Mouse (Mus musculus) lung, postnatal 14 days (tissue): ENCODE data around the gene Ankzf1.

Source experiments
- DNase-seq: peaks from one replicate; pipeline ENCODE4 v3.0.0; 2021

The Ankzf1 gene

GRCm38 (mm10) chr1:75190577-75190976, 1.4 kb upstream of the Ankzf1 start:
- no peak for DNase-seq

GRCm38 (mm10) chr1:75191258-75191621, 711 bp upstream of the Ankzf1 start:
- DNase-seq: peak; percentile 8

- peak; percentile 56 for DNase-seq
These were observed 501 bp downstream of the Ankzf1 start for GRCm38 (mm10) chr1:75192452-75192851.

- no peak for DNase-seq
These were observed 9.3 kb downstream of the Ankzf1 start for GRCm38 (mm10) chr1:75201236-75201635.

GRCm38 (mm10) chr1:75208967-75209678, 17.2 kb downstream of the Ankzf1 start:
- peak; percentile 40 for DNase-seq

GRCm38 (mm10) chr1:75210136-75211087, 18.5 kb downstream of the Ankzf1 start, which contains the start of the genes Glb1l and Stk16:
TSS of gene Glb1l (minus strand) at chr1:75210813.
TSS of gene Stk16 (plus strand) at chr1:75210838.
- DNase-seq: peak; percentile 98

GRCm38 (mm10) chr1:75211141-75211708, 19.3 kb downstream of the Ankzf1 start:
- DNase-seq: no peak

- no peak for DNase-seq
These were observed 20.6 kb downstream of the Ankzf1 start for GRCm38 (mm10) chr1:75212542-75212941.

GRCm38 (mm10) chr1:75213096-75213495, 21.1 kb downstream of the Ankzf1 start:
- no peak for DNase-seq

- no peak for DNase-seq
These were observed 22.5 kb downstream of the Ankzf1 start for GRCm38 (mm10) chr1:75214442-75214841.

GRCm38 (mm10) chr1:75214886-75215285, 22.9 kb downstream of the Ankzf1 start:
- DNase-seq: no peak

GRCm38 (mm10) chr1:75215785-75216184, 23.8 kb downstream of the Ankzf1 start:
- DNase-seq: no peak

- no peak for DNase-seq
These were observed 25.0 kb downstream of the Ankzf1 start for GRCm38 (mm10) chr1:75216797-75217585.

- no peak for DNase-seq
These were observed 25.9 kb downstream of the Ankzf1 start for GRCm38 (mm10) chr1:75217893-75218226.

GRCm38 (mm10) chr1:75218227-75219001, 26.5 kb downstream of the Ankzf1 start:
- DNase-seq: peak; percentile 52

GRCm38 (mm10) chr1:75219078-75219477, 27.1 kb downstream of the Ankzf1 start:
- DNase-seq: peak; percentile 91

GRCm38 (mm10) chr1:75219531-75219930, 27.6 kb downstream of the Ankzf1 start, which contains the start of gene Tuba4a:
TSS of gene Tuba4a (minus strand) at chr1:75219865.
- peak; percentile 23 for DNase-seq

GRCm38 (mm10) chr1:75221538-75221937, 29.6 kb downstream of the Ankzf1 start:
- no peak for DNase-seq

- DNase-seq: no peak
These were observed 31.0 kb downstream of the Ankzf1 start for GRCm38 (mm10) chr1:75222926-75223325.

GRCm38 (mm10) chr1:75223532-75223931, 31.6 kb downstream of the Ankzf1 start:
- no peak for DNase-seq

GRCm38 (mm10) chr1:75225473-75225872, 33.5 kb downstream of the Ankzf1 start:
- DNase-seq: no peak

- DNase-seq: no peak
These were observed 34.2 kb downstream of the Ankzf1 start for GRCm38 (mm10) chr1:75226138-75226537.
